Mouse (Mus musculus) urinary bladder, postnatal 10 days (tissue): ENCODE measurements around the gene Sltm.
A peak's percentile ranks its signal among the peaks of the same experiment; 100 is the strongest.
"Not testable (repeated sequence)": the region's sequence is repeated elsewhere in the genome, so short reads cannot be mapped to it uniquely, and the experiment has no call there.

ENCODE experiments used
- DNase-seq: peaks from one replicate; pipeline ENCODE4 v3.0.0; 2022; ENCODE audit warnings: low spot score

The Sltm gene

GRCm38 (mm10) chr9:70542305-70543041 is at the start of gene Sltm:
Sltm (plus strand) TSS chr9:70542754.
- peak; percentile 96 for DNase-seq

- no peak for DNase-seq
Measured at GRCm38 (mm10) chr9:70493038-70493437, 49.5 kb upstream of the Sltm start.

- no peak for DNase-seq
Measured at GRCm38 (mm10) chr9:70496990-70497389, 45.6 kb upstream of the Sltm start.

- no peak for DNase-seq
Measured at GRCm38 (mm10) chr9:70502284-70503014, 40.1 kb upstream of the Sltm start.

- peak; percentile 25 for DNase-seq
Measured at GRCm38 (mm10) chr9:70503015-70503603, 39.4 kb upstream of the Sltm start.

- DNase-seq: peak; percentile 91
Measured at GRCm38 (mm10) chr9:70503626-70504041, 38.9 kb upstream of the Sltm start, which contains the start of gene Rnf111. Rnf111 (minus strand) TSS chr9:70503725.

- no peak for DNase-seq
Measured at GRCm38 (mm10) chr9:70506186-70506585, 36.4 kb upstream of the Sltm start.

GRCm38 (mm10) chr9:70506787-70507186 is 35.8 kb upstream of the Sltm start:
- no peak for DNase-seq

GRCm38 (mm10) chr9:70509906-70510525 is 32.5 kb upstream of the Sltm start:
- DNase-seq: no peak

GRCm38 (mm10) chr9:70510998-70511583 is 31.5 kb upstream of the Sltm start:
- DNase-seq: no peak

- DNase-seq: no peak
Measured at GRCm38 (mm10) chr9:70511681-70512080, 30.9 kb upstream of the Sltm start.

- no peak for DNase-seq
Measured at GRCm38 (mm10) chr9:70520651-70521050, 21.9 kb upstream of the Sltm start.

- DNase-seq: no peak
Measured at GRCm38 (mm10) chr9:70523813-70524212, 18.7 kb upstream of the Sltm start.

GRCm38 (mm10) chr9:70524366-70524765 is 18.2 kb upstream of the Sltm start:
- no peak for DNase-seq

- DNase-seq: no peak
Measured at GRCm38 (mm10) chr9:70533328-70533727, 9.2 kb upstream of the Sltm start.

GRCm38 (mm10) chr9:70541584-70541983 is 970 bp upstream of the Sltm start:
- no peak for DNase-seq

- DNase-seq: peak; percentile 12
Measured at GRCm38 (mm10) chr9:70543048-70543880, 710 bp downstream of the Sltm start.

- no peak for DNase-seq
Measured at GRCm38 (mm10) chr9:70543985-70544384, 1.4 kb downstream of the Sltm start.

GRCm38 (mm10) chr9:70544831-70545230 is 2.3 kb downstream of the Sltm start:
- no peak for DNase-seq

- not testable (repeated sequence) for DNase-seq
Measured at GRCm38 (mm10) chr9:70546576-70546975, 4.0 kb downstream of the Sltm start.

GRCm38 (mm10) chr9:70548304-70548703 is 5.8 kb downstream of the Sltm start:
- no peak for DNase-seq
